Mouse (Mus musculus) heart, postnatal 0 days (tissue): ENCODE data around the gene Slc6a9. TPM values are rescaled to one million over a fixed set of nuclear protein-coding genes. Genes with fewer than 3 reads are reported as not detected.

Experiments used
- ATAC-seq: fragments of 200-750 bp; cut with Nextera tagmentation; 2 replicates; pipeline ENCODE4 v1.8.0; 2017; ENCODE audit warnings: low read depth, moderate number of reproducible peaks, moderate library complexity; ENCODE audit not compliant: insufficient read depth
- DNase-seq: peaks from one replicate; pipeline ENCODE4 v3.0.0-alpha.2; 2016; ENCODE audit warnings: low spot score
- H3K27ac ChIP-seq: fragments of 300-500 bp; sonication (generic); 2 replicates; pipeline ENCODE4 v1.5.1; 2014; ENCODE audit warnings: low read depth, mild to moderate bottlenecking
- H3K27me3 ChIP-seq: fragments of 300-500 bp; sonication (generic); 2 replicates; pipeline ENCODE4 v1.6.1; 2014; ENCODE audit warnings: low read length, mixed read lengths; ENCODE audit not compliant: control insufficient read depth, insufficient read depth
- H3K36me3 ChIP-seq: fragments of 300-500 bp; sonication (generic); replicated peaks from 2 replicates; pipeline ENCODE4 v1.6.1; 2014; ENCODE audit warnings: low read length, mixed read lengths; ENCODE audit not compliant: control insufficient read depth, insufficient read depth
- H3K4me1 ChIP-seq: fragments of 300-500 bp; sonication (generic); 2 replicates; pipeline ENCODE4 v1.6.1; 2014; ENCODE audit warnings: antibody characterized with exemption; ENCODE audit not compliant: control insufficient read depth, insufficient read depth
- H3K4me2 ChIP-seq: fragments of 300-500 bp; sonication (generic); 2 replicates; pipeline ENCODE4 v1.6.1; 2014; ENCODE audit warnings: low read depth, mild to moderate bottlenecking, low read length, moderate library complexity
- H3K4me3 ChIP-seq: fragments of 300-500 bp; sonication (generic); 2 replicates; pipeline ENCODE4 v1.5.1; 2014; ENCODE audit warnings: low read depth, low read length
- H3K9ac ChIP-seq: fragments of 300-500 bp; sonication (generic); replicated peaks from 2 replicates; pipeline ENCODE4 v1.6.1; 2014; ENCODE audit warnings: low read depth, low read length, mixed read lengths
- H3K9me3 ChIP-seq: fragments of 300-500 bp; sonication (generic); replicated peaks from 2 replicates; pipeline ENCODE4 v1.6.1; 2016; ENCODE audit warnings: low read length; ENCODE audit not compliant: control insufficient read depth
- CTCF ChIP-seq: IDR thresholded peaks from 2 replicates; pipeline ENCODE4 v1.5.1; 2016; ENCODE audit warnings: antibody characterized with exemption, control low read depth, low read depth
- EP300 ChIP-seq: IDR thresholded peaks from 2 replicates; pipeline ENCODE4 v1.6.1; 2016; ENCODE audit warnings: antibody characterized with exemption, low read depth
- whole genome bisulfite sequencing: fragments of 180-500 bp; shearing (Covaris S2); extraction: QIAGEN DNeasy Blood & Tissue Kit; methylation state at CpG from one replicate; pipeline ENCODE4 v1.1.7; 2014; 5-methylcytosine and 5-hydroxymethylcytosine counted together
- polyA plus RNA-seq: library from polyadenylated mRNA; unstranded; fragments of >200 nt; fragmentation: Nextera tagmentation; extraction: Ambion mirVana; gene quantifications from 2 replicates; pipeline ENCODE4 v1.2.1, GENCODE M21; 2015
- total RNA-seq: library from RNA; depleted of rRNA; stranded (reverse); fragments of >200 nt; gene quantifications from 2 replicates; pipeline ENCODE4 v1.2.3, GENCODE M21; 2014; ENCODE audit warnings: low replicate concordance

Slc6a9 gene
- total and polyA plus RNA-seq, 2 experiments from 2014 or later = 1.7 to 2.1 TPM

GRCm38 (mm10) chr4:117885994-117886393 is 51.7 kb downstream of the Slc6a9 start:
- WGBS = 75% methylated on average over 9 of the region's 9 CpGs
- DNase-seq (no peak), ATAC-seq (no peak)
- Histone ChIP-seq H3K27ac (no peak overlapping the region), H3K4me2 (peak overlapping the region; percentile 97), H3K27me3 (no peaks in the 10 kb centered on the region), H3K9ac (no peak overlapping the region), H3K36me3 (peaks cover 25% of the 10 kb centered on the region), H3K4me1 (peaks cover under 1% of the 10 kb centered on the region; the same call in 1 of the 2 replicates), H3K9me3 (no peaks in the 10 kb centered on the region), H3K4me3 (peak overlapping the region; percentile 90; the same call in 1 of the 2 replicates)
- no peak for TF ChIP-seq EP300

GRCm38 (mm10) chr4:117886644-117887043 is 52.3 kb downstream of the Slc6a9 start:
- H3K36me3 ChIP-seq = peaks cover 25% of the 10 kb centered on the region
- peak overlapping the region; percentile 90 for H3K4me3 ChIP-seq
- H3K4me2 ChIP-seq = peak overlapping the region; percentile 97
- 2% methylated on average over 22 of the region's 24 CpGs for WGBS
- TF ChIP-seq EP300 = no peak
- TF ChIP-seq CTCF = no peak
- peaks cover 4% of the 10 kb centered on the region; the same call in 1 of the 2 replicates for H3K4me1 ChIP-seq
- DNase-seq (no peak), ATAC-seq (no peak)
- no peaks in the 10 kb centered on the region for H3K9me3 ChIP-seq
- H3K27me3 ChIP-seq = no peaks in the 10 kb centered on the region
- H3K9ac ChIP-seq = peak overlapping the region; percentile 77
- H3K27ac ChIP-seq = peak overlapping the region; percentile 54

- ATAC-seq (peak; percentile 89), DNase-seq (peak; percentile 89)
- peaks cover 4% of the 10 kb centered on the region; the same call in 1 of the 2 replicates for H3K4me1 ChIP-seq
- peak within 1 kb of the TSS; percentile 90 for H3K4me3 ChIP-seq
- under 1% methylated on average over 37 of the region's 37 CpGs for WGBS
- no peak for TF ChIP-seq CTCF
- TF ChIP-seq EP300 = peak; percentile 70; the same call in 1 of the 2 replicates
- peak within 1 kb of the TSS; percentile 97 for H3K4me2 ChIP-seq
- H3K27ac ChIP-seq = peak within 1 kb of the TSS; percentile 54
- H3K9ac ChIP-seq = peak within 1 kb of the TSS; percentile 77
- H3K36me3 ChIP-seq = peaks cover 25% of the 10 kb centered on the region
- H3K9me3 ChIP-seq = no peaks in the 10 kb centered on the region
- H3K27me3 ChIP-seq = no peaks in the 10 kb centered on the region
Observed at GRCm38 (mm10) chr4:117887133-117887532, 52.8 kb downstream of the Slc6a9 start, which contains the start of gene Atp6v0b. Gene Atp6v0b (minus strand): TSS chr4:117887333.

- ATAC-seq (no peak), DNase-seq (no peak)
- no peak overlapping the region for H3K4me3 ChIP-seq
- no peak for TF ChIP-seq EP300
- no peak for TF ChIP-seq CTCF
- H3K9me3 ChIP-seq = no peaks in the 10 kb centered on the region
- peaks cover 25% of the 10 kb centered on the region for H3K36me3 ChIP-seq
- H3K4me2 ChIP-seq = no peak overlapping the region
- H3K27me3 ChIP-seq = no peaks in the 10 kb centered on the region
- H3K4me1 ChIP-seq = peaks cover 4% of the 10 kb centered on the region; the same call in 1 of the 2 replicates
- WGBS = 68% methylated on average over 2 of the region's 2 CpGs
- H3K9ac ChIP-seq = no peak overlapping the region
- H3K27ac ChIP-seq = no peak overlapping the region
Observed at GRCm38 (mm10) chr4:117887920-117888319, 53.6 kb downstream of the Slc6a9 start.

DNA sequence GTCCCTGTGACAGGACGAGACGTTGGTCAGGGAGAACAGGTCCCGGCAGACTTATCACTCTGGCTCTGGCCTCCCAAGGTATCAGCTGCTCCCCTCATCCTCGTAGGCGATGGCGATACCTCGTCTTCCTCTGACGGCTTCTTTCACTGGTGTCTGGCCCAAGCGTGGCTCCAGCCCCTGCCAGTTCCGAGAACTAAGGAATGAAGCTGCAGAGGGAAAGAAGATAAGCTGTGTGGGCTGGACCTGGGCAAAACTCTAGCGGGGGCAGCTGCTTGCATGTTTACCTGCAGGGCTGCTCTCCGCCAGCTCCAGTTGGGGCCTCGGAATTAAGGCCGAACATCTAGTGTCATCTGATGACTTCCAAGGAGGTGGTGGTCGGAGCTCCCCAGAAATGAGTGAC is 55.2 kb downstream of the Slc6a9 start:
- Histone ChIP-seq H3K4me1 (peaks cover 4% of the 10 kb centered on the region; the same call in 1 of the 2 replicates), H3K4me2 (no peak overlapping the region), H3K36me3 (peaks cover 25% of the 10 kb centered on the region), H3K27ac (no peak overlapping the region), H3K27me3 (no peaks in the 10 kb centered on the region), H3K9me3 (no peaks in the 10 kb centered on the region), H3K4me3 (no peak overlapping the region), H3K9ac (no peak overlapping the region)
- TF ChIP-seq CTCF (no peak), EP300 (no peak)
- 81% methylated on average over 15 of the region's 15 CpGs for WGBS
- DNase-seq (no peak), ATAC-seq (no peak)

GRCm38 (mm10) chr4:117890031-117890430 is 55.7 kb downstream of the Slc6a9 start:
- no peak overlapping the region for H3K4me2 ChIP-seq
- H3K4me1 ChIP-seq = peaks cover 4% of the 10 kb centered on the region; the same call in 1 of the 2 replicates
- no peak overlapping the region for H3K9ac ChIP-seq
- no peak for TF ChIP-seq CTCF
- no peak for TF ChIP-seq EP300
- ATAC-seq (no peak), DNase-seq (no peak)
- no peaks in the 10 kb centered on the region for H3K9me3 ChIP-seq
- H3K27me3 ChIP-seq = no peaks in the 10 kb centered on the region
- WGBS = 90% methylated on average over 14 of the region's 14 CpGs
- H3K27ac ChIP-seq = no peak overlapping the region
- no peak overlapping the region for H3K4me3 ChIP-seq
- H3K36me3 ChIP-seq = peaks cover 23% of the 10 kb centered on the region
